12 mouse cellular contexts compared by ENCODE assay signal in the genomic region with DNA sequence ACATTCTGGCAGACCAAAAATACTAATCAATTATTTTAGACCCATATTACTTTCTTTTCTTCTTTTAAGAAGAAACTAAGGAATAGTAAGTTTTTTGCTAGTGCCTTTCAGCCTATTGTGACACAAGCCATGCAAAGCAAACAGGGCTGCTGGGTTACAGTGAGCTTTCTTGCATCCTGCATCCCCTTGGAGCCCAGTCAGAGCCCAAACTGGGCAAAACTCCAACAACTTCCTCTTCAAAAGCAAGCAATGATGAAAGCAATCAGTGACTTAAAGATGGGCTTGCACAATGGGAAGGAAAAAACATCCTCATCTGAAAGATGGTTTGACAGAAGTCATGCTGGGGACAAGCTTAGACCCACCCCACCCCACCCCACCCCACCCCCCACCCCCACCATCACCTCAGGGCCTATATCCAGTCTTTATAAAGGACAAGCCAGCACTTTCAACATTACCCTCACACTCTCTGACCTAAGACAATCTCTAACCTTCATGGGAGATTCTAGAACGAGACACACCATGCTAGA. TPM values are rescaled to one million over a fixed set of nuclear protein-coding genes. Genes with fewer than 3 reads are reported as not detected.
DNase-seq lines count a peak whose midpoint lies in the region; ATAC-seq lines count a peak whose summit lies in the region.
"Had no signal": no experiment of that assay in that cellular context is flagged by ENCODE, and none has a peak within 500 bp of the region (broad histone marks: within the 10 kb centered on the region; RNA-seq: fewer than 3 reads in every experiment).

No protein-coding gene starts in this region.

- no peak overlapping the region for H3K4me3 ChIP-seq in heart, embryonic 12.5 days
- H3K4me3 ChIP-seq: hindbrain, embryonic 10.5 days had no signal

- H3K4me1 ChIP-seq in heart, embryonic 12.5 days (replicated peaks) = peaks cover 17% of the 10 kb centered on the region

- H3K9me3 ChIP-seq in heart, embryonic 12.5 days (replicated peaks) = no peaks in the 10 kb centered on the region
- H3K9me3 ChIP-seq: hindbrain, embryonic 10.5 days had no signal

- H3K27ac ChIP-seq in heart, embryonic 12.5 days (ENCODE audit: poor library complexity, severe bottlenecking) = no peak overlapping the region
- H3K27ac ChIP-seq: hindbrain, embryonic 10.5 days had no signal

- 80% methylated on average over 1 of the region's 1 CpGs for WGBS in heart, embryonic 12.5 days

- H3K4me2 ChIP-seq in heart, embryonic 12.5 days = no peak overlapping the region
- H3K4me2 ChIP-seq: liver, embryonic 11.5 days had no signal

- no peak overlapping the region for H3K9ac ChIP-seq in heart, embryonic 12.5 days

- H3K36me3 ChIP-seq in heart, embryonic 12.5 days = peaks cover 10% of the 10 kb centered on the region

- DNase-seq in cerebellum, postnatal 14 days = peak; percentile 26 to 32
- DNase-seq in cerebellum, adult 8-10 months = no peak
- peak; percentile 15 for DNase-seq in layer of hippocampus, adult 11-12 months (ENCODE audit: low spot score)
- no peak for DNase-seq in layer of hippocampus, adult 9-11 months
- DNase-seq in lung, postnatal 25 days (ENCODE audit: low spot score) = peak; percentile 59
- no peak for DNase-seq in yolk sac, embryonic 10.5 days (ENCODE audit: low spot score)
- no peak for DNase-seq in left cerebral cortex, adult 18-20 months (ENCODE audit: low spot score in 2 of 2)

- 0 out of 2 replicates have a peak, but pooled peaks have one; percentile 15 for ATAC-seq in heart, embryonic 12.5 days (ENCODE audit: insufficient number of reproducible peaks, low FRiP score)

- no peaks in the 10 kb centered on the region for H3K27me3 ChIP-seq in heart, embryonic 12.5 days (replicated peaks)

RNA-seq across cellular contexts. Expression of a gene that starts 13.3 kb away (rescaled TPM):
- polyA plus RNA-seq in heart, embryonic 12.5 days (2016; fragmentation: Nextera tagmentation; extraction: Ambion mirVana) = 0.14 TPM in 1 of 2 replicates, not detected in the other
- not detected for total RNA-seq in left cerebral cortex, adult 18-20 months (2021)
- polyA plus RNA-seq: C2C12; frontal cortex, adult 2 months; hindbrain, embryonic 10.5 days; liver, embryonic 11.5 days had no signal

Comparison
In these comparisons a context has a peak if more than half of its experiments do, and no peak if none do; other contexts are left out.
1. DNase-seq: peak in cerebellum, postnatal 14 days (2 of 2), layer of hippocampus, adult 11-12 months (single experiment) and lung, postnatal 25 days (single experiment); none in cerebellum, adult 8-10 months (single experiment), layer of hippocampus, adult 9-11 months (single experiment), yolk sac, embryonic 10.5 days (single experiment) and left cerebral cortex, adult 18-20 months (0 of 2).